Mouse (Mus musculus) cerebellum, postnatal 14 days (tissue): ENCODE measurements around the gene Duxf3.
"Not testable (repeated sequence)": the region's sequence is repeated elsewhere in the genome, so short reads cannot be mapped to it uniquely, and the experiment has no call there.

Experiments
- DNase-seq, 2 experiments: peaks; one replicate each; pipeline ENCODE4 v3.0.0; 2021; ENCODE audit warnings: mixed read lengths in 2 of 2

Duxf3 gene

DNA sequence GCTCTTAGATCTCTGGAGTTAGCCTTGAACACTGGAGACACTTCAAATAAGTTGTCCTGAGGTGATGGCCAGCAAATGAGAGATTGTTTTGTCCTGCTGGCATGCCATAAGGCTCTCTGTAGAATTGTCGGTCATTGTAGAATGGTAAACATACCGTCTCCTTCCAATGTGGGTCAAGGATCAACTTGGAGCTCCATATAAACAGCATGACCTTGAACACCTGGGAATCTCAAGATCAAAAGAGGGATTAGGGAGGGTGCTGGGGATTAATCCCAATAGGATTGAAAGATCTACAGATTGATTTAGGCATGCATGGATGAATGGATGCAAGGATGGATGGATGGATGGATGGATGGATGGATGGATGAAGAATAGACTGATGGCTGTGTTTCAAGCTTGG is 10.9 kb downstream of the Duxf3 start:
- not testable (repeated sequence) for DNase-seq

DNA sequence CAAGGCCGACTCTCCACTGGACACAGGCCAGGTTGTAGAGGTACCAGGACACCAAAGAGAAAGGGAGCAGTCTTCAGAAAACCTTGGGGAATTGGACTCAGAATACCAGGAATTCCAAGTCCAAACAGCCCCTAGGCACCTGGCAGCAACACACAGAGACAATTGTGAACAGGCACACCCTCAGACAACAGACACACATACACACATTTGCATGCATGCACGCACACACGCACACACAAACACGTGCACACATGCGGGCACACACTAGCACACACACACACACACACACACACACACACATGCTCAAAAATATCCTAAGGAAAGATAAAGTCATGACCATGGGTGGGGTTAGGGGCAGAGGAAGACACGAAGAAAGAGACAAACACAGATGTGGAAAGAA is 11.7 kb downstream of the Duxf3 start:
- DNase-seq: peak in 1 of 2 experiments; percentile 20

DNA sequence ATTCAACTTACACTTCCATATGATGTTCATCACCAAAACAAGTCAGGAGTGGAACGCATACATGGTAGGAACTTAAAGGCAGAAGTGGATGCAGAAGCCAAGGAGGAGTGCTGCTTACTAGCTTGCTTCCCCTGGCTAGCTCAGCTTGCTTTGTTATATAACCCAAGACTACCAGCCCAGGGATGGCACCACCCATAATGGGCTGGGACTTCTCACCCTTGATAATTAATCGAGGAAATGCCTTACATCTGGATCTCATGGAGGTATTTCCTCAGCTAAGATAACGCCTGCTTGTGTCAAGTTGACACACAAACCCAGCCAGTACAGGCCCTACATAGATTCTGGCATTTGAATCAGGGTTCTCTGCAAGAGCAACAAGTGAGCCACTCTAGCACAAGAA is 15.1 kb downstream of the Duxf3 start:
- no peak for DNase-seq

DNA sequence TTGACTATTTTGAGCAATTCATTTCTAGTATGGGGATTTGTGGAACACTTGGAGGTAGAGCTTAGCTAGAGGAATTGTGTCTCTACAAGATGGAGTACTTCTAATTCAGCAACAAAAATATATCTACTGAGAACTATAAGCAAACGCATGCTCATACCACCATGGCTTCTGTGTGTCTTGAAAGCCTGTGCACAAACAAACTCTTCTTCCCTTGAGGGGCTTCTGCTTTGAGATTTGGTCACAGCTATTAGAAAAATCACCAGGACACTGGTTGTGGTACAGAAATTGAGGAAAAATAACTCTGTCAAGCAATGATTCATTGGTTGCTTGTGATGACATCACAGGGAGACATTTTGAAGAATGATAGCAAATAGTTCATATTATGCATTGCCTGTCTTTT is 17.1 kb downstream of the Duxf3 start:
- no peak for DNase-seq

- no peak for DNase-seq
These were observed 17.5 kb downstream of the Duxf3 start for GRCm38 (mm10) chr10:58214934-58215333.

- DNase-seq: no peak
These were observed 18.0 kb downstream of the Duxf3 start for GRCm38 (mm10) chr10:58214497-58214896.

DNA sequence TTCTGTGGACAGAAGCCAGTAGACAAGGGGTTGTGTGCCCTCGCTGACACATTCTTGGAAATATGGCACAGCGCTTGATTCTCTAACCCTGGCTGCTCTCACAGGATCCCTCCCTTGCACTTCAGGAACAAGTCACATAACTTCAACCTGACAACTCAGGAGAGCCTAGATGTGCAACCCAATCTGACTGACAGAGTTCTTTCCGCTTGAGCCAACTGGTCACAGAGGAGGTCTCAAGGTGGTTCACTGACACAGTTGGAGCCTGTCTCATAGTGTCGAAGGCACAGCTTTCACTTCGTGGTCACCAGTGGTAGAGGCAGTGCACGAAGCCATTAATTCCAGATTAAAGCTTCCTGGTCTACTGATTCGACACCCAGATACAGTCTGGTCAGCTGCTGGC is 20.2 kb downstream of the Duxf3 start:
- DNase-seq: no peak

DNA sequence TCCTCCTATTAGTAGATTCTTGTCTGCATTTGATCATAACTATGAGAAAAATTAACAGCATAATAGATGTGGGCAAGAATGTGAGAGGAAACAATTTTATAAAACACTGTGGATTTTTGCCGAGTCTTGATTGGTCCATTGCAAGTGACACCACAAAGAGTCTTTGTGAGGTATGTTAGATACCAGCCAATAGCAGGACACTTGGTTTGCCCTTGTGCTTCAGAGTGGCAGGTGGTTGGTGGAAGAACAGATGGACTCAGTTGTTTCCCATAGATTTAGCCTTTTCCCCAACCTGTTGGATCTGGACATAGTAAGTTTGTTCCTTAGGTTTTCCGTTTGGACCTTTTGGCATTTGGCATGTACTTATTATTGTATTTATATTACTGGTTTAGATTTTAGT is 21.3 kb downstream of the Duxf3 start:
- no peak for DNase-seq

GRCm38 (mm10) chr10:58210514-58210913 is 22.0 kb downstream of the Duxf3 start:
- no peak for DNase-seq

GRCm38 (mm10) chr10:58209710-58210467 is 22.6 kb downstream of the Duxf3 start:
- DNase-seq: no peak

DNA sequence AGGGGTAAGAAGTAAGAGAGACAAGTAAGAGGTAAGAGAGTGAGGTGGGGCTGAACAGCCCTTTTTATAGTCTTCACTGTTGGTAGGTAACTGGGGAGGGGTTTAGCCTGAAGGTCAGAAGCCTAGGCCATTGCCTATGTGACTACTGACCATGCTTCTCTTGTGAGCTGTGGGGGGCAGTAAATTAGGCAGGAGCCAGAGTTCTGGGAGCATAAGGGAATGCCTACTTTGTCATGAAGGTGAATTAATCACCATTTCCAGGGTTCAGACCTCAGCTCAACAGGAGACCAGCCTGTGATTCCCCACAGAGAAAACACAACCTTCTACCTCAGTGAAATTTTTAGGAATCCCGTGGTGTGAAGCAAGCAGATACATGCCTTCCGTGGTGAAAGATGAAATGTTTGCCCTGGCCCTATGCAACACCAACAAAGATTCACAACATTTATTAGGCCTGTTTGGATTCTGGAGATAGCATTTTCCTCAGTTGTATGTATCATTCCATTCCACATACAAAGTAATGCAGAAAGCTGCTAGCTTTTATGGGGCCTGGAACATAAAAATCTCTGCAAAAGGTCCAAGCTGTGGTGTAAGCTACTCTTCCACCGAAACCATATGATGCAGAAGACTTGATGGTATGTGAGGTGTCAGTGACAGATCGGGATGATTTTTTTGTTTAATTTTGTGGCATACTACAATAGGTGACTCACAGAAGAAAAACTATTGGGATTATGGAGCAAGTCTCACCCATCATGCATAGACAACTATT is 25.7 kb downstream of the Duxf3 start:
- DNase-seq: no peak

DNA sequence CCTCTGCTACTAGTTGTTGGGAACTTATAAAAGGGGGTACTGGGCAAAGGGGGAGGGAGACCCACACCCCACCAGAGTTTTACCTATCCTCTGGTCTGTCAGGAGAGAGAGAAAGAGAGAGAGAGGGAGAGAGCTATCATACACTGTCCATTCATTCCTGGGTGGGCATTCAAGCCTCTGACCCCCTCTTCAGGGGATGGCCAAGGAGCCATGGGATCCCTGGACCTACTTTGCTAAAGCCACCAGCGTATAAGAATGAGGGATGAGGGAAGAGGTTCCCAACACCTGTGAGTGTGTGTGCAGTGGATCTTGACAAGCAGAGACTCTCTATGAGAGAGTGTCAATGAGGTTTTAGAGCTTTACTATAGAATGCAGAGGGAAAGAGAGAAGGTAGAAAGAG is 26.5 kb downstream of the Duxf3 start:
- DNase-seq: no peak
